ENCODE assay signal across 8 mouse cellular contexts in genomic region chr13:89634137-89634683, GRCm38 (mm10).
DNase-seq lines count a peak whose midpoint lies in the region; ATAC-seq and TF ChIP-seq lines count a peak whose summit lies in the region.

No protein-coding gene starts in this region.

- no peak overlapping the region for H3K4me3 ChIP-seq in lung, adult 2 months (replicated peaks; ENCODE audit: extremely low read depth, low read depth, low read length)
- H3K4me3 ChIP-seq in hindbrain, embryonic 15.5 days: no peak overlapping the region

- no peak for TF ChIP-seq POLR2A in lung, adult 2 months (IDR thresholded peaks at IDR 0.05; ENCODE audit: borderline replicate concordance, extremely low read depth, low read depth, low read length)

- DNase-seq in cerebellum, adult 9-11 months: no peak
- DNase-seq in lung, adult 2 months: no peak
- no peak for DNase-seq in lung, adult 18-20 months
- DNase-seq in cerebellum, adult 8-10 months: peak; percentile 3
- peak; percentile 67 for DNase-seq in lung, postnatal 36 days
- peak; percentile 30 for DNase-seq in yolk sac, embryonic 10.5 days (ENCODE audit: low spot score)

- no peaks in the 10 kb centered on the region for H3K4me1 ChIP-seq in lung, adult 2 months (ENCODE audit: control insufficient read depth, insufficient read depth, low read length)
- no peaks in the 10 kb centered on the region for H3K4me1 ChIP-seq in hindbrain, embryonic 15.5 days (replicated peaks)

- no peaks in the 10 kb centered on the region for H3K9me3 ChIP-seq in hindbrain, embryonic 15.5 days

- H3K9ac ChIP-seq in hindbrain, embryonic 15.5 days: no peak overlapping the region

- H3K27me3 ChIP-seq in hindbrain, embryonic 15.5 days: no peaks in the 10 kb centered on the region

- no peak overlapping the region for H3K4me2 ChIP-seq in hindbrain, embryonic 15.5 days

- H3K36me3 ChIP-seq in hindbrain, embryonic 15.5 days: no peaks in the 10 kb centered on the region

- peak; percentile 56; the same call in 1 of the 2 replicates for ATAC-seq in cerebellum, adult (ENCODE audit: insufficient number of reproducible peaks, low FRiP score, low TSS enrichment)
- ATAC-seq in hindbrain, embryonic 15.5 days (ENCODE audit: low FRiP score, low read depth): peak; percentile 61; the same call in 1 of the 2 replicates

- TF ChIP-seq CTCF in lung, adult 2 months (IDR thresholded peaks at IDR 0.05; ENCODE audit: insufficient read depth, low read length): peak; percentile 28

- WGBS in lung, adult 2 months: 29% methylated on average over 4 of the region's 4 CpGs
- WGBS in hindbrain, embryonic 15.5 days: 31% methylated on average over 4 of the region's 4 CpGs

- H3K27ac ChIP-seq in hindbrain, embryonic 15.5 days (replicated peaks): no peak overlapping the region

Comparison
In these comparisons a context has a peak if more than half of its experiments do, and no peak if none do; other contexts are left out.
1. DNase-seq: peak in cerebellum, adult 8-10 months (single experiment), lung, postnatal 36 days (single experiment) and yolk sac, embryonic 10.5 days (single experiment); none in cerebellum, adult 9-11 months (single experiment), lung, adult 2 months (single experiment) and lung, adult 18-20 months (0 of 2).